Mouse (Mus musculus): Measurements from ENCODE around the gene Actrt3.
"Not testable (repeated sequence)": the region's sequence is repeated elsewhere in the genome, so short reads cannot be mapped to it uniquely, and the experiment has no call there.

Gene Actrt3

DNA sequence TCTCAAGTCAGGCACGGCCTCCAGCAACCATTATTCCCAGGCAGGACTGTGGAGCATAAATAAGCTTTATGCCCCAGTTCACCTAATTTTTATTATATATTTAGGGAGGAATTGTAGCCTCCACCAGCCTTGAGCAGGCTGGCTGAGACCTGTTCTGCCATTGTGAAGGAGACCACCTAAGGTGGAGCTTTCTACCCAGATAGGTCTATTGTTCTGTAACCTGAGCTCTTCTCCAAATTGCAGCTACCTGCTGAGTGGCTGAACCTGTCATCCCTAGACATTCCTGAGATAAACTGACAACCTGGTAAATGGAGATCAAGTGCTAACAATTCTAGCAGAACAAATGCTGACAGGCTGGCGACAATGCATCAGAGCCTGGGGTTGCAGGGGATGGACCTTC lies 33.4 kb downstream of the Actrt3 start:
- not testable (repeated sequence) for DNase-seq

DNA sequence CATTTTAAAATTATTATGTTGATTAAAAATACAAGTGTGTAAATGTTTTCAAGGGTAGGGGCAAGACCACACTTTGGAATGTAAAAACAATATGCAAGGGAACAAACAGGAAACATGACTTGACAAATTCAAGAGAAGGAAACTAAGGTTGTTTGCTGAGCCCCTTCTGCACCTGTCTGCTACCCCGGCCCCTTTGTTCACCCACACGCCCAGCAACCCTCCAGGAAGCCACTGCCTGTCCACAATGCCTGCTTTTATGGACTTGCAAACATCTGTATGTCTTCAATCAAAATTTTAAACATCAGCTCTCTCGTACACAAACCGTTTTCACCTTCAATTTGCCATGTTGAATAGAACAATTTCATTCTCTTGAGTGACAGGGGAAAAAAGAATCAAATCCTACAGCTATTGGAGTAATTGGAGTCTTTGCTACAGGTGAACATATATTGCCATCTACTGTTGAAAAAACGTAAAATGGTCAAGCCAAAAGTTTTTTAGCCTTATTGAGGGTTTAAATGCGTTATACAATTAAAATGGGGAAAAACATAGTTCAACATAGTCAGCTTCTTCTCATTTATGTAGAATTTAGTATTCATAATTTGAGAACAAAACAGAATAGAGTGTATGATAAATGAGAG lies 38.9 kb downstream of the Actrt3 start:
- DNase-seq: no peak

DNA sequence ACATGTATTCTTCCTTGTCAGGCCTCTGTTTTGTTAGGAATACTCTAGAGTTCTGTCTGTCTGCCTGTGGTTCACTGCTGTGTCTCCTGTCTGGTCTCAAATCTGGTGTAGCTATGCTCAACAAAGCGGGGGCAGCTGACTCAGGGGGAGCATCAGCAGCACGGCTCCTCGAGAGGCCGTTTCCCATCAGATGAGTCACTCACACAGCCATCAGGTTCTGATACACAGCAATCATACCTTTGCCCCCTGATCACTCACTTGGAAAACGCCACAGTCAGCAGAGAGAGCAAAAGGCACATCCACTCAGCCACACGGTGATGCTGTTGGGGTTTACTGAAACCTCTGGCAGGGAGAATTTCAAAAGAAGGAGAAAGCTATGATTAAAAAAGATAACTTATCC lies 46.0 kb downstream of the Actrt3 start:
- no peak for DNase-seq

DNA sequence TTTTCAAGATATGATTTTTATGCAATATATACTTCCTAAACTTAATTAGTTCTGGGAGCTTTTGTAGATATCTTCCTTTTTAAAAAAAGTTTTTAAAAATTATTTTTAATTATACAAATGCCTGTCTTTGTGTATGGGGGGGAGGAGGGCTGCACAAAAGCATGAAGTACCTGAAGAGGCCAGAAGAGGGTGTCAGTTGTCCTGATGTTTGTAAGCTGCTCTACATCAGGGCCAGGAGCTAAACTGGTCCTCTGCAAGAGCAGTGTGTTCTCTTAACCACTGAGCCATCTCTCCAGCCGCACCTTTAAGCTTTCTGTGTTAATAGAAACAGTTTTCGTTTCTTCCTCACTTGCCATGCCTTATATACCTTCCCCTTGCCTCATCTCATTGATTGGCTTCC lies 49.5 kb downstream of the Actrt3 start:
- no peak for DNase-seq

DNA sequence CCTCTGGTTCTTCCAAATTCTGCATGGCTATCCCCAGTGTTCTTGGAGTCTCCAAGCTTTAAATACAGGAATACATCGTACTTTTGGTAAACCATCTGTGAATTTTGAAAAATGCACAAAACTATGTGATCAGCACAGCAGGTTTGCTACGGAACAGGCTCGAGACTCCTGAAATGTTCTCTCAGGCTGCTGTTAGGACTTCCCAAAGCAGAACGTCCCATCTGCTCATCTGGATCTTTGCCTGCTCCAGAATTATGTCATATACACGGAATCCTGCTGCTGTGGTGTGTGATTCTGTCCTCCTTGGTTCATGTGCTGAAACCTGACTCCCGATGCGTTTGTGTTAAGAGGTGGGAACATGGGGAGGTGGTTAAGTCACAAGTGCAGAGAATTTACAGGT lies 50.8 kb downstream of the Actrt3 start:
- DNase-seq: no peak

DNA sequence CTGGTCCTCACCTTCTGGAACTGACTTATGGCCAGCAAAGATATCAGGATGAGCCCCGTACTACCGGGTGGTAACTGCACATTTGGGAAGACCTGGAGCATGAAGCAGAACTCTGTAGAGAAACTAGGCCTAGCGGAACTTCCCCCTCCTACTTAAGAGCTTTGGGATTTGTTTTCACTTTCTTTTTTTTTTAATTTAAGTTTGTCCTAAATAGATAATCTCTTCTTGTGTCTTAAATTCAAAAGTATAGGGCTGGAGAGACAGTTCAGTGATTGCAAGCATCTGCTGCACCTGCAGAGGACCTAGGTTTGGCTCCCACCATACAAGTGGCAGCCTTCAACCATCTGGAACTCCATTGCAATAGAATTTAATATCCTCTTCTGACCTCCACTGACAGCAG lies 51.8 kb downstream of the Actrt3 start, which contains the start of gene Mecom:
TSS of gene Mecom (minus strand) at position 101 of the 400 bp plus-strand sequence.
- DNase-seq: no peak

Measured in cerebellum, adult 11-12 months (tissue).